Mouse (Mus musculus) myocyte (in vitro differentiated cells): ENCODE measurements at regions not wholly inside any gene's neighbourhood (a gene's known extent, or its start where the extent isn't known, plus 50 kb on each side); places are given as distances from the start of the nearest gene placed in this dataset.

Experiments used
- H3K27me3 ChIP-seq: one replicate; pipeline ENCODE4 v1.6.1; 2011; ENCODE audit not compliant: control insufficient read depth, insufficient read depth, insufficient read length
- H3K36me3 ChIP-seq: one replicate; pipeline ENCODE4 v1.6.1; 2011; ENCODE audit not compliant: control insufficient read depth, insufficient read depth
- H3K4me2 ChIP-seq: one replicate; pipeline ENCODE4 v1.6.1; 2011; ENCODE audit warnings: low read depth, control low read depth
- H3K4me3 ChIP-seq: one replicate; pipeline ENCODE4 v1.5.1; 2011; ENCODE audit warnings: mild to moderate bottlenecking, control low read depth, moderate library complexity
- H3K79me2 ChIP-seq: one replicate; pipeline ENCODE4 v1.6.1; 2011; ENCODE audit not compliant: control insufficient read depth, insufficient read depth
- H3ac ChIP-seq: one replicate; pipeline ENCODE4 v1.6.1; 2011; ENCODE audit not compliant: control insufficient read depth, insufficient read length
- CEBPB ChIP-seq: IDR thresholded peaks from 2 replicates; pipeline ENCODE4 v1.6.1; 2011; ENCODE audit warnings: mild to moderate bottlenecking, moderate library complexity; ENCODE audit not compliant: poor library complexity, insufficient read depth, severe bottlenecking
- E2F4 ChIP-seq: IDR thresholded peaks from one replicate; pipeline ENCODE4 v1.6.1; 2011; ENCODE audit warnings: mild to moderate bottlenecking, control low read depth, moderate library complexity; ENCODE audit not compliant: insufficient read depth
- MAX ChIP-seq: IDR thresholded peaks from one replicate; pipeline ENCODE4 v1.6.1; 2011; ENCODE audit warnings: low read depth, mild to moderate bottlenecking, control low read depth
- MYOD1 ChIP-seq, 3 experiments: IDR thresholded peaks; one replicate each; pipeline ENCODE4 v1.6.1; 2011; ENCODE audit warnings: control low read depth in 2 of 3, low read depth in 2 of 3, mild to moderate bottlenecking in 2 of 3, moderate library complexity in 1 of 3; ENCODE audit not compliant: insufficient read length in 2 of 3, control insufficient read depth in 1 of 3
- MYOG ChIP-seq, 3 experiments: IDR thresholded peaks; one replicate each; pipeline ENCODE4 v1.6.1; 2011; ENCODE audit warnings: control low read depth in 2 of 3, low read depth in 2 of 3, mild to moderate bottlenecking in 2 of 3; ENCODE audit not compliant: insufficient read length in 2 of 3, control insufficient read depth in 1 of 3, insufficient read depth in 1 of 3
- POLR2A ChIP-seq: IDR thresholded peaks from one replicate; pipeline ENCODE4 v1.6.1; 2011; ENCODE audit warnings: low read depth, mild to moderate bottlenecking, control low read depth, moderate library complexity; ENCODE audit not compliant: insufficient read length
- POLR2AphosphoS2 ChIP-seq: IDR thresholded peaks from one replicate; pipeline ENCODE4 v1.6.1; 2011; ENCODE audit warnings: low read depth, control low read depth; ENCODE audit not compliant: insufficient read length
- REST ChIP-seq: IDR thresholded peaks from one replicate; pipeline ENCODE4 v1.6.1; 2011; ENCODE audit warnings: mild to moderate bottlenecking, control low read depth, moderate library complexity; ENCODE audit not compliant: insufficient read depth, insufficient read length
- SRF ChIP-seq: IDR thresholded peaks from one replicate; pipeline ENCODE4 v1.6.1; 2011; ENCODE audit warnings: low read depth; ENCODE audit not compliant: control insufficient read depth, insufficient read length
- TCF12 ChIP-seq: IDR thresholded peaks from one replicate; pipeline ENCODE4 v1.6.1; 2011; ENCODE audit warnings: mild to moderate bottlenecking, control low read depth; ENCODE audit not compliant: poor library complexity, insufficient read depth, severe bottlenecking
- TCF3 ChIP-seq: IDR thresholded peaks from one replicate; pipeline ENCODE4 v1.6.1; 2011; ENCODE audit warnings: low read depth, control low read depth; ENCODE audit not compliant: insufficient read length
- USF1 ChIP-seq: IDR thresholded peaks from one replicate; pipeline ENCODE4 v1.6.1; 2011; ENCODE audit warnings: low read depth, mild to moderate bottlenecking, control low read depth, moderate library complexity

- H3K27me3 ChIP-seq, result no peaks in the 10 kb centered on the region
- no peak overlapping the region for H3ac ChIP-seq
- no peaks in the 10 kb centered on the region for H3K79me2 ChIP-seq
- no peaks in the 10 kb centered on the region for H3K36me3 ChIP-seq
- H3K4me3 ChIP-seq, result no peak overlapping the region
- peak overlapping the region; percentile 75 for H3K4me2 ChIP-seq
- TF ChIP-seq USF1 (no peak), TCF3 (no peak), SRF (no peak), MAX (no peak), MYOD1 (IDR thresholded peaks at IDR 0.05; ENCODE audit: control insufficient read depth in 1 of 3, insufficient read length in 2 of 3, low read depth in 2 of 3) (no peak), TCF12 (no peak), POLR2A (peak; percentile 59), MYOG (IDR thresholded peaks at IDR 0.05; ENCODE audit: control insufficient read depth in 1 of 3, insufficient read depth in 1 of 3, insufficient read length in 2 of 3, low read depth in 2 of 3) (no peak), E2F4 (no peak), CEBPB (peak; percentile 34; the same call in 1 of the 2 replicates)
Measured at GRCm38 (mm10) chr12:54283646-54284045, 80.0 kb upstream of the Egln3 start.

GRCm38 (mm10) chr12:54283011-54283410, 79.4 kb upstream of the Egln3 start:
- Histone ChIP-seq H3K36me3 (no peaks in the 10 kb centered on the region), H3K79me2 (no peaks in the 10 kb centered on the region), H3ac (no peak overlapping the region), H3K4me3 (no peak overlapping the region), H3K27me3 (no peaks in the 10 kb centered on the region), H3K4me2 (peak overlapping the region; percentile 54)
- TF ChIP-seq MYOD1 (IDR thresholded peaks at IDR 0.05; ENCODE audit: control insufficient read depth in 1 of 3, insufficient read length in 2 of 3, low read depth in 2 of 3) (no peak), E2F4 (no peak), TCF3 (no peak), TCF12 (no peak), POLR2AphosphoS2 (no peak), CEBPB (no peak), POLR2A (no peak), SRF (no peak), REST (no peak), USF1 (no peak), MAX (no peak), MYOG (IDR thresholded peaks at IDR 0.05; ENCODE audit: control insufficient read depth in 1 of 3, insufficient read depth in 1 of 3, insufficient read length in 2 of 3, low read depth in 2 of 3) (no peak)

- no peaks in the 10 kb centered on the region for H3K36me3 ChIP-seq
- no peak overlapping the region for H3ac ChIP-seq
- TF ChIP-seq TCF12 (peak; percentile 5), TCF3 (no peak), SRF (no peak), MAX (no peak), MYOD1 (IDR thresholded peaks at IDR 0.05; ENCODE audit: control insufficient read depth in 1 of 3, insufficient read length in 2 of 3, low read depth in 2 of 3) (peak in 1 of 3 experiments; percentile 65), MYOG (IDR thresholded peaks at IDR 0.05; ENCODE audit: control insufficient read depth in 1 of 3, insufficient read depth in 1 of 3, insufficient read length in 2 of 3, low read depth in 2 of 3) (peak in 1 of 3 experiments; percentile 68), E2F4 (no peak)
- H3K4me2 ChIP-seq, result no peak overlapping the region
- no peak overlapping the region for H3K4me3 ChIP-seq
- no peaks in the 10 kb centered on the region for H3K27me3 ChIP-seq
- no peaks in the 10 kb centered on the region for H3K79me2 ChIP-seq
Measured at GRCm38 (mm10) chr12:54282281-54282921, 78.7 kb upstream of the Egln3 start.

GRCm38 (mm10) chr12:54280457-54280856, 76.8 kb upstream of the Egln3 start:
- no peak for TF ChIP-seq SRF
- no peak for TF ChIP-seq POLR2AphosphoS2
- peak; percentile 82 for TF ChIP-seq TCF12
- TF ChIP-seq REST, result no peak
- no peak for TF ChIP-seq MAX
- TF ChIP-seq POLR2A, result no peak
- no peak for TF ChIP-seq CEBPB
- peak; percentile 35 for TF ChIP-seq TCF3
- peak; percentile 63 to 97 (median 83) for TF ChIP-seq MYOG (IDR thresholded peaks at IDR 0.05; ENCODE audit: control insufficient read depth in 1 of 3, insufficient read depth in 1 of 3, insufficient read length in 2 of 3, low read depth in 2 of 3)
- TF ChIP-seq USF1, result no peak
- peak in 2 of 3 experiments; percentile 77 to 85 for TF ChIP-seq MYOD1 (IDR thresholded peaks at IDR 0.05; ENCODE audit: control insufficient read depth in 1 of 3, insufficient read length in 2 of 3, low read depth in 2 of 3)
- TF ChIP-seq E2F4, result no peak
- H3K27me3 ChIP-seq, result no peaks in the 10 kb centered on the region
- no peaks in the 10 kb centered on the region for H3K36me3 ChIP-seq
- no peak overlapping the region for H3K4me2 ChIP-seq
- no peak overlapping the region for H3ac ChIP-seq
- no peaks in the 10 kb centered on the region for H3K79me2 ChIP-seq
- no peak overlapping the region for H3K4me3 ChIP-seq
